Mouse (Mus musculus): Measurements from ENCODE around the gene C530008M17Rik. TPM values are rescaled to one million over a fixed set of nuclear protein-coding genes. Genes with fewer than 3 reads are reported as not detected.

C530008M17Rik gene
- total and polyA plus RNA-seq, 2 experiments from 2014 or later, result 59.3 to 68.7 TPM

GRCm38 (mm10) chr5:76691706-76692424 lies 35.6 kb downstream of the C530008M17Rik start:
- WGBS, result 67% methylated on average over 12 of the region's 12 CpGs

DNA sequence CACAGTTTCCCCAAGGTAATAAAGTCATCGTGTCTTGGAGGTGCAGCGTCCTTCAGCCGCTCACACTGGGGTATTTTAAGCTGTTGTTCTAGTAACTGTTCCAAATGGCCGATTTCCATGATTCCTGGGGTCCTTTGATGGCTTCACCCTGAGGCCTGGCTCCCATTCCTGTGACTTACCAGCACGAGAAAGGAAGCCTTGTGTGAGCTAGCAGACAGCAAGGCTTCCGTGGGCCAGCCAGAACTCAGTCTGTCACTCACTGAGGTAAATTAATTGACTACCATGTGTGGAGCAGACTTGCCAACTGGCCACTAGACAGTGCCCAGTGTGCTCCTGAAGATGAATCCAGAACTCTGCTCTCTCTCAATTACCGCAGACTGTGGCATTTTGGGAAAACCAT lies 41.2 kb downstream of the C530008M17Rik start:
- Histone ChIP-seq H3K4me2 (ENCODE audit: low read depth, low read length, poor library complexity, severe bottlenecking) (no peak overlapping the region), H3K27ac (ENCODE audit: low read depth, low read length) (no peak overlapping the region), H3K27me3 (ENCODE audit: insufficient read depth, low read length) (no peaks in the 10 kb centered on the region), H3K4me3 (ENCODE audit: low read depth, low read length) (no peak overlapping the region), H3K9ac (replicated peaks; ENCODE audit: low read length, poor library complexity, severe bottlenecking) (no peak overlapping the region), H3K4me1 (ENCODE audit: insufficient read depth, low read length) (peaks cover 7% of the 10 kb centered on the region; the same call in 1 of the 2 replicates), H3K9me3 (ENCODE audit: low read length) (no peaks in the 10 kb centered on the region), H3K36me3 (ENCODE audit: insufficient read depth, low read length) (no peaks in the 10 kb centered on the region)
- 38% methylated on average over 7 of the region's 7 CpGs for WGBS
- ATAC-seq (ENCODE audit: low FRiP score), result peak; percentile 77; the same call in 1 of the 2 replicates
- no peak for TF ChIP-seq CTCF (IDR thresholded peaks at IDR 0.05)
- DNase-seq (ENCODE audit: low spot score), result peak; percentile 88

More at GRCm38 (mm10) chr5:76691706-76692424, 35.6 kb downstream of the C530008M17Rik start:
- Histone ChIP-seq H3K9me3 (ENCODE audit: low read length) (no peaks in the 10 kb centered on the region), H3K27ac (ENCODE audit: low read depth, low read length) (no peak overlapping the region), H3K27me3 (ENCODE audit: insufficient read depth, low read length) (no peaks in the 10 kb centered on the region), H3K4me1 (ENCODE audit: insufficient read depth, low read length) (no peaks in the 10 kb centered on the region), H3K36me3 (ENCODE audit: insufficient read depth, low read length) (no peaks in the 10 kb centered on the region), H3K9ac (replicated peaks; ENCODE audit: low read length, poor library complexity, severe bottlenecking) (no peak overlapping the region), H3K4me3 (ENCODE audit: low read depth, low read length) (no peak overlapping the region), H3K4me2 (ENCODE audit: low read depth, low read length, poor library complexity, severe bottlenecking) (no peak overlapping the region)
- ATAC-seq (ENCODE audit: low FRiP score), result no peak
- DNase-seq (ENCODE audit: low spot score), result peak; percentile 53
- TF ChIP-seq CTCF (IDR thresholded peaks at IDR 0.05), result no peak

- Histone ChIP-seq H3K27me3 (ENCODE audit: insufficient read depth, low read length) (no peaks in the 10 kb centered on the region), H3K36me3 (ENCODE audit: insufficient read depth, low read length) (no peaks in the 10 kb centered on the region), H3K4me2 (ENCODE audit: low read depth, low read length, poor library complexity, severe bottlenecking) (no peak overlapping the region), H3K4me3 (ENCODE audit: low read depth, low read length) (no peak overlapping the region), H3K9me3 (ENCODE audit: low read length) (no peaks in the 10 kb centered on the region), H3K9ac (replicated peaks; ENCODE audit: low read length, poor library complexity, severe bottlenecking) (no peak overlapping the region), H3K27ac (ENCODE audit: low read depth, low read length) (no peak overlapping the region), H3K4me1 (ENCODE audit: insufficient read depth, low read length) (peaks cover 7% of the 10 kb centered on the region; the same call in 1 of the 2 replicates)
- no peak for ATAC-seq (ENCODE audit: low FRiP score)
- no peak for TF ChIP-seq CTCF (IDR thresholded peaks at IDR 0.05)
- DNase-seq (ENCODE audit: low spot score), result no peak
- 6% methylated on average over 2 of the region's 2 CpGs for WGBS
Measured at GRCm38 (mm10) chr5:76698187-76698586, 41.9 kb downstream of the C530008M17Rik start.

DNA sequence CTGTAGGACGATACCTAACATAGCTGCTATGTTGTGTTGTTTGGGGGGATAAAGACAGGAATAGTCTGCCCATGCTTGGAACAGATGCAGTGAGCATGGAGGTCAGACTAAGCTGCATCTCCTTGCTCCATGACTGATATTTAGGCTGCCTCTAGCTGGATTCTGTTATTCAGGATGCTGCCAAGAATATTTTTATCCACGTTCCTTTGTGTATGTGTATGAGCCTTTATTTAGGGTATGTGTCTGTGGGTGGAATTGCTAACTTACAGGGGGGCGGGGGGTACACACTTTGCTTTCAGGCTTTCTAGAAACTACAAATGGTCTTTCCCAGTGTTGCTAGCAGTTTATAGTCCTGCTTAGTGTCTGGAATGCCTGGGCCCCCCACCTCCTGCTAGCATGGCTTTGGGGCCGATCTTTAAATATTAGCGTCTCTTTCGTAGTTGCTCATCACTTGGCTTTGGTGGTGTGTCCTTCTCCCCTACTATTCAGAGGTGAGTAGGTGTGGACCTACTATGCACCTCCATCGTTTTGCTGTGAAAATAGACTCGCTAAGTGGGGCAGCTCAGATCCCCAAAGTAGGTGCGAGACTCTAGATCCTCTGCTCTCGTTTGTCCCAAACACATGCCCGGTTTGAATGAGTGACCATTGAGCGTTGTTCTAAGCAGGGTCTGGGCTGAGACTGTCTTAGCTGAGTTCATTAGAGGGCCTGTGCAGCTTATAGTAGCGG lies 45.0 kb downstream of the C530008M17Rik start:
- WGBS, result 78% methylated on average over 13 of the region's 13 CpGs
- TF ChIP-seq CTCF (IDR thresholded peaks at IDR 0.05), result no peak
- H3K4me1 ChIP-seq (ENCODE audit: insufficient read depth, low read length), result peaks cover 7% of the 10 kb centered on the region; the same call in 1 of the 2 replicates
- no peak overlapping the region for H3K27ac ChIP-seq (ENCODE audit: low read depth, low read length)
- no peaks in the 10 kb centered on the region for H3K9me3 ChIP-seq (ENCODE audit: low read length)
- no peak overlapping the region for H3K9ac ChIP-seq (replicated peaks; ENCODE audit: low read length, poor library complexity, severe bottlenecking)
- H3K4me2 ChIP-seq (ENCODE audit: low read depth, low read length, poor library complexity, severe bottlenecking), result no peak overlapping the region
- no peaks in the 10 kb centered on the region for H3K27me3 ChIP-seq (ENCODE audit: insufficient read depth, low read length)
- H3K4me3 ChIP-seq (ENCODE audit: low read depth, low read length), result no peak overlapping the region
- no peak for ATAC-seq (ENCODE audit: low FRiP score)
- no peaks in the 10 kb centered on the region for H3K36me3 ChIP-seq (ENCODE audit: insufficient read depth, low read length)
- DNase-seq (ENCODE audit: low spot score), result no peak

DNA sequence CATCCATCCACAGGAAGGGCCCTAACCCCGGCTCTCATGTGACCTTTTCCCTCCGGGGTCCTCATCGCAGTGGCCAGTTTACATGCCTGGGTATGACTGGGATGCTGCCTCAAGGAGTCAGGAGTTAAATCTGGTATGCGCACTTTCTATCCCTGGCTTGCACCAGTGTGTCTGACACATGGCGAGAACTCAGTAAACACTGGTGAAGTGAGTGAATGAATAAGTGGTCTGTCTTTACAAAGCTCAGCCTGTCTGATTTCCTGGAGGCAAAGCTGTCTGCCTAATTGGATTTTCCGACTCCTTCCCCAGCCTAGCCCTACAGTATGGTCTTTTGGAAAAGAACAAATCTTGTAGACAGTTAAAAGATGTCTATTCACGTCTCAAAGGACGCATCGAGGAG lies 45.8 kb downstream of the C530008M17Rik start:
- no peak for TF ChIP-seq CTCF (IDR thresholded peaks at IDR 0.05)
- no peak for ATAC-seq (ENCODE audit: low FRiP score)
- H3K36me3 ChIP-seq (ENCODE audit: insufficient read depth, low read length), result no peaks in the 10 kb centered on the region
- no peaks in the 10 kb centered on the region for H3K27me3 ChIP-seq (ENCODE audit: insufficient read depth, low read length)
- WGBS, result 25% methylated on average over 9 of the region's 9 CpGs
- H3K9ac ChIP-seq (replicated peaks; ENCODE audit: low read length, poor library complexity, severe bottlenecking), result no peak overlapping the region
- peak; percentile 43 for DNase-seq (ENCODE audit: low spot score)
- H3K4me1 ChIP-seq (ENCODE audit: insufficient read depth, low read length), result peaks cover 7% of the 10 kb centered on the region; the same call in 1 of the 2 replicates
- 0 out of 2 replicates have a peak overlapping the region, but pooled peaks have one; percentile 1 for H3K27ac ChIP-seq (ENCODE audit: low read depth, low read length)
- H3K4me3 ChIP-seq (ENCODE audit: low read depth, low read length), result no peak overlapping the region
- peak overlapping the region; percentile 21; the same call in 1 of the 2 replicates for H3K4me2 ChIP-seq (ENCODE audit: low read depth, low read length, poor library complexity, severe bottlenecking)
- H3K9me3 ChIP-seq (ENCODE audit: low read length), result no peaks in the 10 kb centered on the region

- peaks cover 7% of the 10 kb centered on the region; the same call in 1 of the 2 replicates for H3K4me1 ChIP-seq (ENCODE audit: insufficient read depth, low read length)
- H3K27ac ChIP-seq (ENCODE audit: low read depth, low read length), result no peak overlapping the region
- H3K9ac ChIP-seq (replicated peaks; ENCODE audit: low read length, poor library complexity, severe bottlenecking), result no peak overlapping the region
- no peaks in the 10 kb centered on the region for H3K36me3 ChIP-seq (ENCODE audit: insufficient read depth, low read length)
- ATAC-seq (ENCODE audit: low FRiP score) (no peak), DNase-seq (ENCODE audit: low spot score) (no peak)
- WGBS, result 25% methylated on average over 12 of the region's 12 CpGs
- H3K9me3 ChIP-seq (ENCODE audit: low read length), result no peaks in the 10 kb centered on the region
- H3K4me2 ChIP-seq (ENCODE audit: low read depth, low read length, poor library complexity, severe bottlenecking), result peak overlapping the region; percentile 21
- H3K4me3 ChIP-seq (ENCODE audit: low read depth, low read length), result no peak overlapping the region
- no peaks in the 10 kb centered on the region for H3K27me3 ChIP-seq (ENCODE audit: insufficient read depth, low read length)
- TF ChIP-seq CTCF (IDR thresholded peaks at IDR 0.05), result no peak
Measured at GRCm38 (mm10) chr5:76702646-76703045, 46.3 kb downstream of the C530008M17Rik start.
